Mouse (Mus musculus) megakaryocyte, embryonic 14.5 days (primary cell): ENCODE results near the gene Hspbp1.

ENCODE experiments used
- FLI1 ChIP-seq: IDR thresholded peaks from 2 replicates; pipeline ENCODE4 v1.6.1; 2012; ENCODE audit warnings: low read length, inconsistent platforms, mixed read lengths
- GATA1 ChIP-seq: IDR thresholded peaks from 3 replicates; pipeline ENCODE4 v1.6.1; 2012; ENCODE audit warnings: mixed read lengths, low read length, inconsistent platforms, borderline replicate concordance

- TF ChIP-seq GATA1 (no peak), FLI1 (no peak)
These were observed 39.5 kb upstream of the Hspbp1 start for GRCm38 (mm10) chr7:4724359-4724758.
